Mouse (Mus musculus) stomach, postnatal 0 days (tissue): ENCODE data around the gene Hexb. TPM values are rescaled to one million over a fixed set of nuclear protein-coding genes. Genes with fewer than 3 reads are reported as not detected.
A peak's percentile ranks its signal among the peaks of the same experiment; 100 is the strongest.
"Not testable (repeated sequence)": the region's sequence is repeated elsewhere in the genome, so short reads cannot be mapped to it uniquely, and the experiment has no call there.

Experiments used
- ATAC-seq: fragments of 200-750 bp; cut with Nextera tagmentation; 2 replicates; pipeline ENCODE4 v1.8.0; 2017; ENCODE audit not compliant: low FRiP score, low TSS enrichment
- DNase-seq: peaks from one replicate; pipeline ENCODE4 v3.0.0-alpha.2; 2016; ENCODE audit warnings: low spot score
- H3K27ac ChIP-seq: fragments of 300-500 bp; sonication (generic); replicated peaks from 2 replicates; pipeline ENCODE4 v1.5.1; 2014; ENCODE audit warnings: mild to moderate bottlenecking, control low read depth
- H3K27me3 ChIP-seq: fragments of 300-500 bp; sonication (generic); 2 replicates; pipeline ENCODE4 v1.6.1; 2014; ENCODE audit warnings: low read length; ENCODE audit not compliant: control insufficient read depth, insufficient read depth
- H3K36me3 ChIP-seq: fragments of 300-500 bp; sonication (generic); 2 replicates; pipeline ENCODE4 v1.6.1; 2014; ENCODE audit warnings: low read length, mixed read lengths; ENCODE audit not compliant: control insufficient read depth, insufficient read depth
- H3K4me1 ChIP-seq: fragments of 300-500 bp; sonication (generic); replicated peaks from 2 replicates; pipeline ENCODE4 v1.6.1; 2014; ENCODE audit warnings: antibody characterized with exemption; ENCODE audit not compliant: control insufficient read depth, insufficient read depth
- H3K4me2 ChIP-seq: fragments of 300-500 bp; sonication (generic); replicated peaks from 2 replicates; pipeline ENCODE4 v1.6.1; 2014; ENCODE audit warnings: low read depth, mild to moderate bottlenecking, control low read depth, moderate library complexity
- H3K4me3 ChIP-seq: fragments of 300-500 bp; sonication (generic); 2 replicates; pipeline ENCODE4 v1.5.1; 2014; ENCODE audit warnings: low read depth, low read length, control low read depth
- H3K9ac ChIP-seq: fragments of 300-500 bp; sonication (generic); 2 replicates; pipeline ENCODE4 v1.6.1; 2014; ENCODE audit warnings: mild to moderate bottlenecking, low read length, control low read depth, mixed read lengths
- H3K9me3 ChIP-seq: fragments of 300-500 bp; sonication (generic); 2 replicates; pipeline ENCODE4 v1.6.1; 2016; ENCODE audit warnings: low read length; ENCODE audit not compliant: control insufficient read depth
- CTCF ChIP-seq: IDR thresholded peaks from 2 replicates; pipeline ENCODE4 v1.5.1; 2016; ENCODE audit warnings: antibody characterized with exemption, low read depth, mild to moderate bottlenecking, moderate library complexity
- EP300 ChIP-seq: optimal IDR thresholded peaks from 2 replicates; pipeline ENCODE3; 2016; ENCODE audit warnings: antibody characterized with exemption
- WGBS: fragments of 180-500 bp; shearing (Covaris S2); extraction: QIAGEN DNeasy Blood & Tissue Kit; methylation state at CpG from one replicate; pipeline ENCODE4 v1.1.7; 2014; 5-methylcytosine and 5-hydroxymethylcytosine counted together
- polyA plus RNA-seq: library from polyadenylated mRNA; unstranded; fragments of >200 nt; fragmentation: Nextera tagmentation; extraction: Ambion mirVana; gene quantifications from 2 replicates; pipeline ENCODE4 v1.2.1, GENCODE M21; 2015

Gene Hexb
- polyA plus RNA-seq, 1 experiment from 2014 or later: 27.0 TPM

DNA sequence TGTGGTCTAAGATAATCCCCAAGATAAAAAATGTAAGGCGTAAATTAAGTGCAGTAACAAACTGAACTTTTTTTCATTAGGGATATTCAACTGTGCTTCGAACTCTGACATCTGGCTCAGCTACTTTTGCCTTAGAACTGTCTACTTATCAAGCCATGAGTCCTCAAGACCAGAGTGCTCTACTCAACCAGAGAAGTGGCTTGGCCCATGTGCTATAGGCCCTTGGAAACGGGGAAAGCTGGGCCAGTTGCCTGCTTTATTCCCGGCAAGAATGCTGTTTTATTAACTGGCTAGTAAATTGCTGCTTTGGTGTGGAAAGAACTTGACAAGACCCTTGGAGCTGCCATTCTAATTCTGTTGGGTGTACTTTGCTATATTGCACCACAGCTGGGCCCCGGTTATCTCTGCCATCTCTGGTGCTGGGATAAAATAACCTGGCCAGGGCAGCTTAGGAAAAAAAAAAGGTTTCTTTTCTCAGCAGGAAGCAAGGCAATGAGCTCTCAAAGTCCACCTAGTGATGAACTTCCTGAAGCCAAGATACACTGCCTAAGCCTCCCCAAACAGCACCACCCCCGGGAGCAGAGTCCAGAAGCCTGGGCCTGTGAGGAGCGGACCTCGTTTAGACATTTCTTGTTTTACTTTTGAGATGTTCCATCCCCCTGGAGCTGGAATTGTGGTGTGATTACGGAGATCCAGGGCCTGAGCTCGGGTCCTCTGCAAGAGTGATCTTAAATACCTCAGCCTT is 22.5 kb downstream of the Hexb start:
- H3K4me3 ChIP-seq: no peak overlapping the region
- H3K27ac ChIP-seq: no peak overlapping the region
- no peak overlapping the region for H3K9ac ChIP-seq
- ATAC-seq (no peak; the same call in 1 of the 2 replicates), DNase-seq (no peak)
- peaks cover 30% of the 10 kb centered on the region for H3K36me3 ChIP-seq
- H3K27me3 ChIP-seq: no peaks in the 10 kb centered on the region
- H3K4me2 ChIP-seq: no peak overlapping the region
- no peaks in the 10 kb centered on the region for H3K9me3 ChIP-seq
- TF ChIP-seq CTCF (no peak), EP300 (no peak)
- no peaks in the 10 kb centered on the region for H3K4me1 ChIP-seq
- 83% methylated on average over 10 of the region's 10 CpGs for WGBS

- Histone ChIP-seq H3K9me3 (no peaks in the 10 kb centered on the region), H3K9ac (no peak overlapping the region), H3K4me2 (no peak overlapping the region), H3K27ac (no peak overlapping the region), H3K27me3 (no peaks in the 10 kb centered on the region), H3K4me1 (no peaks in the 10 kb centered on the region), H3K4me3 (no peak overlapping the region), H3K36me3 (peaks cover 29% of the 10 kb centered on the region)
- TF ChIP-seq CTCF (peak; percentile 82), EP300 (no peak)
- WGBS: 61% methylated on average over 4 of the region's 4 CpGs
- DNase-seq (peak; percentile 38), ATAC-seq (no peak)
Observed at GRCm38 (mm10) chr13:97145834-97146233, 52.3 kb downstream of the Hexb start.

DNA sequence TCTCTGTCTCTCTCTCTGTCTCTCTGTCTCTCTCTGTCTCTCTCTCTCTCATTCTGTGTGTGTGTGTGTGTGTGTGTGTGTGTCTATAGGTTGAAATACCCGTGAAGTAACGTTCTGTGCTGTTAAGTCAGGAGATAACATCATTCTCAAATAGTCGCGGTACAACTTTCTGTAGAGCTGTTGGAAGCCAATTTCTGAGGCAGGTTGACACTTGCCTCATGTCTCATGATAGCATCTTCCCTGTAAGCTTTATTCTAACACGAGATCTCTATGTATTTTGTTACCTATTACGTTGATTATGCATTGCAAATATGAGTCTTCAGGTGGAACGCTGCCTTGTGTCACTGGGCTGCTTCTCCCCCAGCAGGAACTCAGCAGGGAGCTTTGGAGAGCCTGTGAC is 55.8 kb downstream of the Hexb start:
- H3K9me3 ChIP-seq: no peaks in the 10 kb centered on the region
- no peak for ATAC-seq
- WGBS: 67% methylated on average over 7 of the region's 7 CpGs

GRCm38 (mm10) chr13:97138404-97138931 is 59.7 kb downstream of the Hexb start:
- peaks cover 12% of the 10 kb centered on the region for H3K36me3 ChIP-seq
- peak overlapping the region; percentile 89 for H3K27ac ChIP-seq
- H3K4me1 ChIP-seq, ATAC-seq, H3K27me3 ChIP-seq, H3K9me3 ChIP-seq, DNase-seq: not testable (repeated sequence)
- WGBS: 29% methylated on average over 8 of the region's 8 CpGs
- H3K4me3 ChIP-seq: peak overlapping the region; percentile 88
- peak overlapping the region; percentile 90 for H3K9ac ChIP-seq
- H3K4me2 ChIP-seq: peak overlapping the region; percentile 59

More for the DNA sequence above, 55.8 kb downstream of the Hexb start:
- H3K4me2 ChIP-seq: no peak overlapping the region
- H3K4me3 ChIP-seq: no peak overlapping the region
- H3K9ac ChIP-seq: no peak overlapping the region
- H3K27ac ChIP-seq: no peak overlapping the region
- no peak for DNase-seq
- H3K27me3 ChIP-seq: no peaks in the 10 kb centered on the region
- H3K4me1 ChIP-seq: no peaks in the 10 kb centered on the region
- peaks cover 17% of the 10 kb centered on the region; the same call in 1 of the 2 replicates for H3K36me3 ChIP-seq
- TF ChIP-seq EP300: no peak
- no peak for TF ChIP-seq CTCF

GRCm38 (mm10) chr13:97137466-97138400 is 60.4 kb downstream of the Hexb start, which contains the start of the genes Gfm2 and Nsa2:
Gene Gfm2, plus strand, starts transcription at chr13:97137937.
Gene Nsa2, minus strand, starts transcription at chr13:97137937.
- peak within 1 kb of the TSS; percentile 59 for H3K4me2 ChIP-seq
- no peaks in the 10 kb centered on the region for H3K27me3 ChIP-seq
- TF ChIP-seq EP300: no peak
- no peak for TF ChIP-seq CTCF
- peak within 1 kb of the TSS; percentile 88 for H3K4me3 ChIP-seq
- ATAC-seq (peak; percentile 99), DNase-seq (peak; percentile 89)
- H3K27ac ChIP-seq: peak within 1 kb of the TSS; percentile 89
- peaks cover 11% of the 10 kb centered on the region for H3K36me3 ChIP-seq
- H3K4me1 ChIP-seq: no peaks in the 10 kb centered on the region
- under 1% methylated on average over 57 of the region's 57 CpGs for WGBS
- H3K9ac ChIP-seq: peak within 1 kb of the TSS; percentile 90
- H3K9me3 ChIP-seq: no peaks in the 10 kb centered on the region

DNA sequence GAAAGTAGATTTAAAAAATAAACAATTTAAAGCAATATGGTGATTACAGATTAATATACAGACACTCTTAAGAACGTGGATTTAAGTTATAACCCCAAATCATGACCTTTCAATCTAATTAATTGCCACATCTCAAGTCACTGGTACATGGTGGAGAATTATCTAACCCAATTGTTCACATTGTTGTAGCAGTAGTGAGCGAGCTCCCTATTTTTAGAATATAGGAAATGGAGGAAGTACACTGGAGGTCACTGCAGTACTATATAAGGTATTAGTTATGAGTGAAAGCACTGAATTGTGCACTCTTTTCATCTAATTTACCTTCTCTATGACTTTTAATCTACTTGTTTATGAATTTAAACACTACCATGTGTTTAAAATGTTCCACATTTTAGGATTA is 67.7 kb downstream of the Hexb start:
- H3K9me3 ChIP-seq, H3K27ac ChIP-seq, H3K27me3 ChIP-seq, H3K9ac ChIP-seq, DNase-seq, H3K4me3 ChIP-seq, H3K4me2 ChIP-seq, ATAC-seq, H3K4me1 ChIP-seq: not testable (repeated sequence)
- peaks cover 13% of the 10 kb centered on the region for H3K36me3 ChIP-seq
- WGBS: no CpG with 5 or more reads among the region's 2 CpGs

- peaks cover 11% of the 10 kb centered on the region for H3K36me3 ChIP-seq
- DNase-seq, H3K4me2 ChIP-seq, H3K9ac ChIP-seq, ATAC-seq, H3K4me3 ChIP-seq, H3K27ac ChIP-seq, H3K9me3 ChIP-seq, H3K4me1 ChIP-seq, H3K27me3 ChIP-seq: not testable (repeated sequence)
- WGBS: 83% methylated on average over 2 of the region's 4 CpGs
Observed at GRCm38 (mm10) chr13:97129654-97130053, 68.5 kb downstream of the Hexb start.
